Mouse (Mus musculus) natural killer cell, adult 2 months (primary cell): ENCODE results near the gene Rngtt.

Experiments used
- DNase-seq, 2 experiments: peaks; one replicate each; pipeline ENCODE4 v3.0.0; 2022; ENCODE audit warnings: low spot score in 2 of 2

The Rngtt gene

DNA sequence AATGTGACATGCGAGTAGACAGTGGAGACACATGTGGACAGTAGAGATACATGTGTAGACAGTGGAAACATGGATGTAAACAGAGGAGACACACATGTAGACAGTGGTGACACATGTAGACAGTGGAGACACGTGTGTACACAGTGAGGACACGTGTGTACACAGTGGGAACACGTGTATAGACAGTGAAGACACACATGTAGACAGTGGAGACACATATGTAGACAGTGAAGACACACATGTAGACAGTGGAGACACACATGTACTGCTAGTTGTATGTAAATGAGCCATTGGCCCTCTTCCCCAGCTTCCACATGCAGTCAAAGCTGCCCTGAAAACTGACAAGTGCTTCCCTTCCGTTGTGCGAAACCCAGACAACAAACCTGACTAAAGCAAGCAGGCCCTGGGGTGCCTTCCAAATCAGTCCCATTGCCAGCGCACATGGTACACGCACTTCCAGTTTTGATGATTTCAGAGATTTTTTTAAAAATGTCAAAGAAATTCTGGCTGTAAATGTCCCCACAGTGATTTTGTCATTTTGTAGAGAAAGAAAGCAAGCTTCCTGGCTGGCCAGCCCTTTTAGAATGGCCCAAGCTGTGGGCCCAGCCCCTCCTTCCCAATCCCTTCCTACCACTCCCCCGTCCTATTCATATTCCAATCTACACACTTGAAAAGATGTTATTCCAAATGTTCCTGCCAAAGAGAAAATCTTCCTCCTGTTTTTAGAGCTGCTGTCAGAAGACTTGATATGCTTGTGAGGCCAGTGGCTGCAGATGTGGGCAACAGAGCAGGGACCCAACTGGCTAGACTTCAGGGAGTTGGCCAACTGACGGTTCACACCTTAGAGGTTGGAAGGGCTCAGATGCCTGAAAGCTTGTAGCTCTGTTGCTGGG lies 204.2 kb downstream of the Rngtt start:
- DNase-seq = no peak

DNA sequence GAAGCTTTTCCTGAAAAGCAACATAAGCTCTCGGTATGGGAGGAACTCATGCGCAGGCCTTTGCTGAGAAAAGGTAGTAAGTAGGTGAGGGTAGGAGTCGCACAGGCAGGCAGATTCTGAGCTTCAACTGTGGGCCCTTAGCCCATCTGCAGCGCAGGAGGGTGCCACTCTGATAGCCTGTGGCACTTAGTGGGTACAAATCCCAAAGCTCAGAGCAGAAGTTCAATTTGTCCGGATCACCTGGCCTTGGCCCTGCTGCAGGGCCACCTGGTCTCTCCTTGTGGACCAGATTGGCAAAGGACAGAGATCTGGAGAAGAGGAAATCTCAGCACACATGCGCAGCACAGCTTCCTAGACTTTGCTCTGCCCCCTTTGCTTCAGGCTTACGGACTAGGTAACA lies 210.1 kb downstream of the Rngtt start:
- DNase-seq = no peak

DNA sequence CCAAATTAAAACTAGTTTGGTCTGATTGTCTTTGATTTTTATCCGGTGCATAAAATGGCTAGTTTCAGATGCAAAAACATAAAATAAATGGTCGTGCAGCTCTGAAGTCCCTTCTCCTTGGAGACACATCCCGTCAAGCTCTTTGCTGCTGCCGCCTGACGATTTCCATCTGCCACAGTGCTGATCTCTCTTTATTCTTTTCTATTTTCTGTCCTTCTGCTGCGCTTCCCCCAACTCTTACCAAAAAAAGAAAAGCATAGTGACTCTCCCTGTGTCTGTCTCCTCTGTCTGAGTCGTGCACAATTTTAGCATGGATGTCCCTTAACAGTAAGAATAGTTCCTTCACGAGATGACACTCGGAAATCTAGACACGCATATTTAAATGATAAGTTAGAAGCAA lies 210.8 kb downstream of the Rngtt start:
- DNase-seq = no peak

DNA sequence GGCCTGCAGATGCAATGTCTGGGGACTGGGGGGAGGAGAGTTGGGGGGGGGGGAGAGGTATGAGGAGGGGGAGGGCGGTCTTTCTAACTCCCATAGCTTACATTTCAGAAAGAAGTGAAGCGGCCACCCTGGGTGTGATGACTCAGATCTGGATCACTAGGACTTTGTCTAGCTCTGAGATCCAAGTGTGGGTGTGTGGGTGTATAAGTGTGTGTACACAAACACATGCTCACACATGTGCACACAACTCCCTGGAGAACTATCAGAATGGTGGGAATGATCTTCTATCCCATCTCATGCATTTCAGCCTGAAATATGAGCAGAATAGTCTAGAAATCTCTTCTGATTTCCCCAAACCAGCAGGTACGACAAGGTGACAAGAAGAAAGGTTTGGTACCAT lies 213.7 kb downstream of the Rngtt start:
- DNase-seq = no peak

DNA sequence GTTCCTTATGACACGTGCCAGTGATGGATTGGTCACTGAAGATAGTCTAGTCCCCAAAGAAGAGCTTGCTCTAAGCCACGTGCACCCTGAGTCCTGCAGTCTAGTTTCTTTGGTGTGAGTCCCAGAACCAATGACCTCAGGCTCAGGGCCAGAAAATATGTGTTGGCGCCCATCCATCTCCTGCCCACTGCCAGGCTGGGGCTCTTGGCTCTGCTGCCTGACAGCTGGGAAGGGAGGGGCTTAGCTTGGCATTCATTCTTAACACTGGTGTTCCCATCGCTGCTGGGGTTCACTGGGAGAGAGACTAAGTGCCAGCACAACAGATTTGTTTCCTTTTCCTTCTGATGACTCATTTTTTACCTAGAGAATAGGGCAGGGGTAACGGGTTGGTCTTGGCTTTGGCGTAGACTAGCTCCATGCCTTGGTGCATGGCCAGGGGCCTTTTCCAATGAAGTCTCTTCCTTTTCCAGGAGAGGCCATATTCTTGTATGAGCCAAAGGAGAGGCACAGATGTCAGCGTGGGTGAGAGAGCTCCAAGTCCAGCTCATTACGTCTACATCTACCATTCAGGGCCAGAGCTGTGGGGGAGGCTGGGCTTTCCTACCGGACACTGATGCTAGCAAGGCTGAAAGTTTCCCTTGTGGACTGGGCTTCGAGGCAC lies 214.5 kb downstream of the Rngtt start:
- no peak for DNase-seq

DNA sequence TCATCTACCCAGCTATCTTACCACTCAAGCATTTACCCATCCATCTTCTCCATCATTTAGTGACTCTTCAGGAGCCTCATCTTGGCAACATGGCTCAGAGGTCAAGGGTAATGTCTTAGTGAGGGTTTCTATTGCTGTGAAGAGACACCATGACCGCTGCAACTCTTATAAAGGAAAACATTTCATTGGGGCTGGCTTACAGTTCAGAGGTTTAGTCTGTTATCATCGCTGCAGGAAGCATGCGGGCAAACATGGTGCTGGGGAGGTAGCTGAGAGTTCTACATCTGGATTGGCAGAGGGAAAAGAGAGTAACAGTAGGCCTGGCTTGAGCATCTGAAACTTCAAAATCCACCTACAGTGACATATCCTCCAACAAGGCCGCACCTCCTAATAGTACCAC lies 215.2 kb downstream of the Rngtt start:
- no peak for DNase-seq

DNA sequence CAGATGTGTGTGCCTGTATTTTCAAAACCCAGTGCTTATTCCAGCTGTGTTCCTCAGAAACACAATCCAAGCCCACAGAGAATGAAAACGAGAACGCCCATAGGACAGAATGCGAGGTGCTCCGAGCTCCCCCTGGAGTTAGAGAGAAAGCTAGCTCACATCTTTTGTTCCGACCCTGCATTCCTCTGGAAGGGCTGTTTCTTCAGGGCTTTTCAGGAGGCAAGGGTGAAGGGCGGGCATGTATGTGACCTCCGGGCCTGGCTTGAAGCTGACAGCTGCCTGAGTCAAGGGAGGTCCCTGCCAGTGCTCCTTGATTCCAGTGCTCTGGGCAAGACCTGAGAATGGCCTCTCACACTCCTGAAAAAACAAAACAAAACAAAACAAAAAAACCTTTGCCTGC lies 216.0 kb downstream of the Rngtt start:
- DNase-seq = no peak

DNA sequence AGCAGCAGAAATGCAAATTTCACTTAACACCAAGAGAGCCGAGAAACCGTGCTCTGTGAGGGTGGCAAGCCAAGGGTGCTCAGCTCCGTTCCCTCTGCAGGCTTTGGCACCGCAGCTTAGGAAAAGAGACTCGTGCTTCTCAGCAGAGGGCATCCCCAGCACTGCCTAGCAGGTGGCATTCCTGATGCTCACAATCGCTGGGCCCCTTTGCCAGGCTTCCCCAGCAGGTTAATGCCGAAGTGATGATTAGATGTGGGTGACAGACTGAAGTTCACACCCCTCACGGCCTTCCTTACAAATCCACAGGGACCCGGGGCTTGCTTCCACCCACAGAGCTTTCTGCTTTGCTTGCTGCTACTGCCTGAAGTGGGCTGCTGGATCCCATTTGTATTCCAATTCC lies 216.6 kb downstream of the Rngtt start:
- no peak for DNase-seq

DNA sequence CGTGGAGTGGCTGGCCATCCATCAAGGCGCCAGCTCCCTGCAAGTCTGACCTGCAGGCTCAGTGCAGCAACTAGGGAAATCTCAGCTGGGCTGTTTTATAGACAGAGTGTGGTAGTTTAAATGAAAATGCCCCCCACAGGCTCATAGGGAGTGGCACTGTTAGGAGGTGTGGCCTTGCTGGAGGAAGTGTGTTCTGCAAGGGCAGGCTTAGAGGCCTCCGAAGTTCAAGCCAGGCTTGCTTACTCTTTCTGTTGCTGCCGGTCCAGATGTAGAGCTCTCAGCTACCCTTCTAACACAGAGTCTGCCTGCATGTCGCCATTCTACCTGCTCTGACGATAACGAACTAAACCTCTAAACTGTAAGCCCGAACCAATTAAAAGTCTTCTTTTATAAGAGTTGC lies 222.5 kb downstream of the Rngtt start:
- no peak for DNase-seq

DNA sequence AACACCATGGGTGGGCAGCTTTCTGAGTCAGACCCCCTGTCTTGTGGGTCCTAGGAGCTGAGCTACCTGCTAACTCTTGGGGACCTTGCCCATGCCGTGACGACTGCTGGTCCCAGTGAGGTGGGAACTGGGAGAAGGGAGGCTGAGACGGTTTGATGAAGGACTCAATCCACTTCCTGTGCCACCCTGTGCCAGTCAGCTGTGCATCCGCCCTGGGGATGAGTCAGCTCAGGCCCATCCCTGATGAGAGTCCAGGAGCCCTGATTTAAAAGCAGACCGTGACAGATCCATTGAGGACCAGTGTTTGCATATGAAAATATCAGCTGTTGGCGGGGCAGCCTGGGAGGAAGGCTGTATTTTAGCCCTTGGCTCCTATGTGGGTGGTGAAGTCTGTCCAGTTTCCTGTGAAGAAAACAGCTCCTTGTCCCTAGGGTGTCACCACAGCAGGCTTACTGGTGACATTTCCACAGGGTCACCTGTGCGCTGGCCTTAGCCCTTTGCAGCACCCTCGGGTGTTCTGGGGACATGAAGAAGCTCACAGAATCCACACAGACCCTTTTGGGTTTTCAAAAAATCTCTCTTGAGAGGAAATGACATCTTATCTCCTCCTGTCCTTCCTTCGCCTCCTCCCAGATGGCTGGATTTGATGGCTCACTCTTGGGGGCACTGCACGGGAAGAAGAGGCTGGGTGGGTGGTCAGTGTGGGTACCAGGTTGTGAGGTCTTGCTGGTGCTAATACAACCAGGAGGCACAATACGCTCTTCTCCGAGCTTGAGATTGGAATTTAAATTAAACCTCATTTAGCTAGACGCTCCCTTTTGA lies 234.9 kb downstream of the Rngtt start:
- no peak for DNase-seq

DNA sequence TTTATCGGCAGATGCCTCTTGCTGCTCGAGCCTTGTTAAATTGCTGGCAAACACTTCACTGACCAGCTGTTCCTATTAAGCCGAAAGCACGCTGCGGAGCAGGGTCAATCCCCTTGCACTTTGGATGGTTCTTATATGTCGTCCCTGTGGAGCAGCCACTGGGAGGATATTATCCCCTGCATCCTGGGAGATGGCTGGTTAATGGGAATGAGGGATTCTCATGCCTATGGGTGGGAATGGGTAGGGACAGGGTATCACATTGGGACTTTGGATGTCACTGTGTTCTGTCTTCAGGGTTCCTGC lies 235.4 kb downstream of the Rngtt start:
- DNase-seq = no peak

DNA sequence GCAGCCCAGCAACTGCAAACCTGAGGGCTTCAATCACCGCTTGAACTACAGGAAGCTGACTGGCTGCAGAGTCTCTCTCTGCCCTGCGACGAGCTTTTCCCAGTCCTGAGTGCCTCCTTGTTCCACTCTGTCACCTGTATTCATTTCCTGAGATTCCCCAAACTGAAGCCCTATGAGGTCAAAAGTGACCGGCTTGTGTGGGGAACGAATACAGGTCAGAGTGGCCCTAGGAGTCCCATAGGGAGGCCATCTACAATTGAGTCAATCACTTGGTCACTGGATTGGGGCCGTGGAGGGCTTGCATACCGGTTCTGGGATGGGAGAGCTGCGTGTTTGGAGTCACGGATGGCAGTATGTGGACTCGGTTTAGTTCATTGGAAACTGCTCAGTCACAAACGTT lies 236.2 kb downstream of the Rngtt start:
- DNase-seq = no peak

DNA sequence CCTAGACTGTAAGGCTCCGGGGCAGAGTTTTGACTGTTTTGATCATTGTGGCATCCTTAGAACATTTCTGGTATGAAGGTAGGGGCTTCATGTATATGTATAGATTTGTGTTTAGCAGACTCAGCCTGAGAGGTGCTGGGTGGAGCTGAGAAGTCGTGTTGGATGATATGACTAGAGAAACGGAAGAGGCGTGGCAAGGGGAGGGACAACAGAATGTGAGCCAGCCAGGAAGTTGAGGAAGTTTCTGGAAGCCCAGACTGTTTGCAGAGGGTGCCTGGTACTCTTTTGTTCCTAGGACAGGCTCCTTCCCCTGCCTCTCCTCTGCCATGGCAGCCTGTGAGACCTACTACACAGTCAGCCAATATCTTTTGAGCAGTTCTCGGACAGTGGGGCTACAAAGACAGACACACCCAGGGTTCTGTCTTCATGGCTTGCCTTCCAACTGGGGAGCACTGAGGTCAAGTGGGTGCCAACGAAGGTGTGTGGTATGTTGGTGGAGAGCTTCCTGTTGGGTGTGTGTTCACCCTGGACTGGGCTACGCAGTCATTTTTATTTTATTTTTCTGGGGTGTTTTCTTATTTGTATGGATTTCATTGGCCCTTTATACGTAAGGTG lies 237.3 kb downstream of the Rngtt start:
- DNase-seq = no peak

DNA sequence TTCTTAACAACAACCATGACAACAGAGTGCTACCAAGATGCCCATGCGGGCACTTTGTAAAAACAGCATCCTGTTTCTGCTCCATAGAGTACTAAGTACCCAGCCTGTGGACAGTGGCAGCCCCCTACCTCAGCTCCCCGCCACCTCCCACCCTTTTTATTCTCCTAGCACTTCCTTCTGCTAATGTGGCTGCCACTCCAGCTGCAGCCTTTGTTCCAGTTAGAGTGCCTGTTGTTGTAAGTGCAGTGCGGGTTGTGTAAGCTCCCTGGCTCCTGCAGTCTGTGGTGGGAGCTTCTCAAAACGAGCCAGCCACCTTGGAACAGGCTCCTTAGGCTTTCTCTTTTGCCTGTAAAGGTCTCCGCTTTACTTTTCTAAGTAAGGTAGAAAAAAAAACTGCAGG lies 239.5 kb downstream of the Rngtt start:
- no peak for DNase-seq
